Mouse (Mus musculus): ENCODE data around the gene Rrn3.
"Not testable (repeated sequence)": the region's sequence is repeated elsewhere in the genome, so short reads cannot be mapped to it uniquely, and the experiment has no call there.

Gene Rrn3

DNA sequence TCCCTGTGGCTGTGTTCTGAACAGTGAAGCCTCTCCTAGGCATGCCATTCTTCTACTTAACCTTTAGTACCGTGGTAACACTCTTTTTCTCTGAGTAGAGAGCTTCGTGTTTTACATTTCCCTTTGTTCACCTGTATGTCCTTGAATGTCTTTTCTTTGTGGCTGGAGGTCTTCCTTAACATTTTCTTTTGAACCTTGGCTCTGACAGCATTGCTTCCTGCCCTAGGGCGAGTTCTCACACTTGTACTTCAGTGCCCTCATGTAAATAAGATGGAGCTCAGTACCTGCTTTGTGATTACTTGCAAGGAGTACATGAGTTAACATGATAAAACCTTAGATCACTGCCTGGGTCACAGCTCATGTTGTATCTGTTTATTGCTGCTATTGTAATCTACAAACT is 5.4 kb downstream of the Rrn3 start:
- DNase-seq (ENCODE audit: low spot score in 2 of 2): no peak

DNA sequence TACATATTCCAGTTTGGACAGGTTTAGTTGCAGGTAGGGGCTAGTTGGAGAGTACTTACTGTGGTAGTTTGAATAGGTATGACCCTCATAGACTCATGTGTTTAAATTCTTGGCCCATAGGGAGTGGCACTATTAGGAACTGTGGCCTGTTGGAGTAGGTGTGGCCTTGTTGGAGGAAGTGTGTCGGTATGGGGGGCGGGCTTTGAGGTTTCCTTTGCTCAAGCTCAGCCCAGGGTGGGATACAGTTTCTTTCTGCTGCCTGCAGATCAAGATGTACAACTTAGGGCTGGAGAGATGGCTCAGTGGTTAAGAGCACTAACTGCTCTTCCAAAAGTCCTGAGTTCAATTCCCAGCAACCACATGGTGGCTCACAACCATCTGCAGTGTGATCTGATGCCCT is 12.9 kb downstream of the Rrn3 start:
- DNase-seq (ENCODE audit: low spot score in 2 of 2): not testable (repeated sequence)

DNA sequence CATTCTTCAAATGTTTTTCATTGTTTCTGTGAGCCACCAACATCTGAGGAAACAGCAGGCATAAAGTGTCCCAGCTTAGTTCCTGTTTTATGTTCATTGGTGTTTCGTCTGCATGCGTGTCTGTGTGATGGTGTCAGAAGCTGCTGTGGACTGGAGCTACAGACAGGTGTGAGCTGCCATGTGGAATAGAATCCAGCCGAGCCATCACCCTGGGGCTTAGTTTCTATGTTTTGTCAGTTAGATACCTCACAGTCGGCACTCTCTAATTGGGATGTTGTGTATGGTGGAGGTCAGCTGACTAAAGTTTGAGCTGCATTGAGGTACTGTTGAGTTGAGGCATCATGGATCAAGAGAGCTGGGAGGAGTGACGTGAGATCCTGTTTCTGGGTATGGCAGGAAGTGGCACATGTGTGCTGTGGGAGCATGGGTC is 16.3 kb downstream of the Rrn3 start:
- no peak for DNase-seq (ENCODE audit: low spot score in 2 of 2)

DNA sequence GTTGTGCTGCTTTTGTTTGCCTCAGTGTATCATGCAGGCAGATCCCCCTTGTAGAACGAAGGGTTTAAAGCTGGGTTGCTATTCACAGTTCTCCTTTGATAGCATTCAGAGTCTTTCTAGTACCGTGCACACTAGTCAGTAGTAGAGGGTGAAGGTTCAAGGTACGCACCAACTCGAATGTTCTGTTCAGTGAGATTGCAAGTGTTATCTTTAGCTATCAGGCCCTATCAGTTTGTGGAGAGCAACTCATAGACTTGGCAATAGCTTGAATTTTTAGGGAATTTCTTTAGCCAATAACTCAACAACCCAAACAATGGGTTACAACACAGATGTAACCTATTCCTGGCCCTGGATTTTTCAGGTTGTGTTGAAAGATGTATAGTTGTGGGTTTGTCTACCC is 20.7 kb downstream of the Rrn3 start:
- no peak for DNase-seq (ENCODE audit: low spot score in 2 of 2)

DNA sequence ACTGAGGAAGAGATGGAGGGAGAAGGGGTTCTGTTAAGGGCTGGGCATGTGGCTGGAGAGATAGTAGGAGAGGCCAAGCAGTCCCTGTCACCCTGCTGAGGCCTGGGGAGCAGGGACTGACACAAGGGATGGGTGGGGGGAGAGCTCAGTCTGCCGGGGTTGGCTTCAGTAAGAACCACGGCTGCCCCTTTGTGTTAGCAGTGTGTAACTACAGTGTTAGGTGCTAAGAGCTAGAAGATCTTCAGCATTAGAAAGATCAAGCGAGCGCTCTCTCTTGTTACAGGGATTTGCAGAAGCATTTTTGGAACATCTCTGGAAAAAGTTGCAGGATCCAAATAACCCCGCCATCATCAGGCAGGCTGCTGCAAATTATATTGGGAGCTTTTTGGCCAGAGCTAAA is 24.2 kb downstream of the Rrn3 start:
- DNase-seq (ENCODE audit: low spot score in 2 of 2): no peak

DNA sequence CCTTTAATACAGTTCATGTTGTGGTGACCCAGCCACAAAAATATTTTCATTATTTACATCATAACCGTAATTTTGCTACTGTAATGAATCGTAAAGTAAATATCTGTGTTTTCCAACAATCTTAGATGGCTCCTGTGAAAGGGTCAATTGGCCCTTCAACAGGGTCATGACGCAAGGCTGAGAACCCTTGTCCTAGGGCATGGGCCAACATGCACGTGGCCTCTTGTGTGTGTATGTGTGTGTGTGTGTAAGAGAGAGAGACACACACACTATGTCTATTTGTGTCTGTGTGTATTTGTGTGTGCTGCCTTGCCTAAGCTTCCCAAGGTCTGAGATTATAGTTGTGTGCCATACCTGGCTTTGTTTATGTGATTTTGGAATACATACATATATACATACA is 27.1 kb downstream of the Rrn3 start:
- no peak for DNase-seq (ENCODE audit: low spot score in 2 of 2)

DNA sequence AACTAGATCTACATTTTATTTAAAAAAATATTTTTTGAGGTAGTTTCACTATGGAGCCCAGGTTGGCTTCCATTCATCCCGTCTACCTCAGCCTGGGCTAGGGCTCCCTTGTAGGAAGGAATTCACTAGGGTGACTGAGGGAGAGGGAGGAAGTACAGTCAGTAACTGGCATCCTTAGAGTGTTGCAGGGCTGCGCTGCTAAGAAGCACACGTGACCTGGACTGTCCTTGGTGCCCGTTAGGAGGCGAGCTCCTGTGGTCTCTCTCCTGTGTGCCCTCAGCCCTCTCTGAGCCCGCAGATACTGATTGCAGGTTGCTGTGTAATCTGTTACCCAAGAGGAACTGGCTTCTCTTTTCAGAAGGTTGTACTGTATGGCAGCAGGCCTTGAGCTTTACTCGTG is 27.9 kb downstream of the Rrn3 start:
- DNase-seq (ENCODE audit: low spot score in 2 of 2): no peak

DNA sequence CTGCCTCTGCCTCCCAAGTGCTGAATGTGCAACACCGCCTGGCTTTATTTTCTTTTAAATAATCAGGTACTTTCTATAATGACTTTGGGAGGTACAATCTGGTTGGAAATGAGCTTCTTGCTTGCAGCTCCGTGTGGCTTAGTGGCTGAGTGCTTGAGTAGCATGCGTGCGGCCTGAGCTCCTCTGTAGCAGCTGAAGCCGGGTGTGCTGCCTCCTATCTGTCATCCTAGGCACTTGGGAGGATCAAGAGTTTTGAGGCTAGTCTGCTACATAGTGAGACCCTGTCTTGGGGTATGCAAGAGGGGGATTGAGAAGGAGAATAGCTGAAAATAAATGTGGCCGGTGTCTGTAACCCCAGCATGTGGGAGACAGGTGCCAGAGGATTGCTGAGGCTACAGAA is 31.6 kb downstream of the Rrn3 start:
- DNase-seq (ENCODE audit: low spot score in 2 of 2): no peak

DNA sequence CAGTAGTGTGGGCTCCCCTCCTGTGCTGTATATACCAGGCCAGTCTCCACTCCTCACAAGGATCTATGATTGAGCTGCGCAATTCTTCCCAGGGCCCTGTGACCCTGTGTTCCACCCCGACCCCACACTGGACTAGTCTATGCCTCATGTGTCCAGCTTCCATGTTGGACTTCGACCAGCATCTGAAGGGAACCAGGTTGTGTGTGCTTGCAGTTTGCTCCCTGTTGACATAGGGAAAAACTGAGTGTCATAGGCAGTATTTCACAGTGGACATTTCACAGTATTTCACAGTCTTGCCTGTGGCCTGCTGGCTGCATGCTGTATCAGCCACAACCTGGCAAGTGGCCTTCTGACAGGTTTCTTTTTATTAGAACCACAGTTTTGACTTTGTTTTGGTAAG is 32.7 kb downstream of the Rrn3 start:
- no peak for DNase-seq (ENCODE audit: low spot score in 2 of 2)

DNA sequence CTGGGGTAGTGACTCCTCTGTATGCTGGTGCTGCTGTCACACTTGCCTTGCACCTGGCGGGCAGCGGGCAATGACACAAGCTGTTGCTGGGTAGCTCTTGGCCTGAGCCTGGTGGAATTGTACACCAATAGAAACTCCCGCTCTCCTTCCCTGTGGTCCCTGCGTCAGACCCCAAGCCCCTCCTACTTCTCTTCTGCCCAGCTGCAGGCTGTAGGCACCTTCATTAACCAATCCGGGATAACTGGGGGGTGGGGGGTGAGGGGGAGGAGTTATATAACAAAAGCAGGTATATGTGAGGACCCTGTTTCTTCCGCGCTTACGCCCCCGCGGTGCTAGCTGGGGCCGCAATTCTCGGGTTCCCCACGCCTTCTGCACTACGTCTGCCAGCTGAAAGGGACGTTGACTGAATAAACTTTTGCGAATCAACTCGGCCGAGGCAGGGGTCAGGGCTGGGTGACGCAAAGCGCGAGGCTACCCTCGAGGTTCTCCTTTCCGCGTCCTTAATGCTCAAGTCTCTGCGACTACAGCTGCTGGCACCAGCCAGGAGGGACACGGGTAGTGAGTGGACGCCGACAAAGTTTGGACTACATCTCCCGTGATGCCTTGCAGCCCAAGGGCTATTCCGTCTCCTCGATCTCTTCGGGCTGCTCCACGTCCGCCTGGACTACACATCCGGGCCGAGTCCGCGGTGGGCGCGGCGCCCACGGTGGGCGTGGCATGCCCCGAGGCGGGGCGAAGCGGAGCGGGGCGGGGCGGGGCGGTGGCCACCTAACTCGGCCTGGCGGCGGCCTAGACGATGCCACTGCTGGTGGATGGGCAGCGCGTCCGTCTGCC is 38.3 kb downstream of the Rrn3 start, which contains the start of gene Ntan1:
Gene Ntan1 (plus strand): TSS at position 286 of the 834 bp plus-strand sequence.
- DNase-seq (ENCODE audit: low spot score in 2 of 2): peak; percentile 90 to 98

DNA sequence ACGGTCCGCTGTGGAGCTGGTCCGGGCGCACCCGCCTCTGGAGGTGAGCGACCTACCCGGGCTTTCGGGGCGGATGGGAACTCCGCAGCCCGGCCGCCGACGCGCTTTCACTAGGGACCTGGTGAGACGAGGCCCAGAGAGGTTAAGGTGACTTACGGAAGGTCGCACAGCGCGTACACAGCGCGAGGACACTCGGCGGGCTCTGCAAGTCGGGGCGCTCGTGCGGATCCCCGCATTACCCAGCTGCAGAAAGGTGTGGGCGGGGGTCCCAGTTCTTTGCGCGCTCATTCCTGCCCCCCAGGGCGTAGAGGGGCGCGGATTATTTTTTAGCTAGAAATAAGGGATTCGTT is 38.9 kb downstream of the Rrn3 start:
- peak in 1 of 2 experiments; percentile 23 for DNase-seq (ENCODE audit: low spot score in 2 of 2)

DNA sequence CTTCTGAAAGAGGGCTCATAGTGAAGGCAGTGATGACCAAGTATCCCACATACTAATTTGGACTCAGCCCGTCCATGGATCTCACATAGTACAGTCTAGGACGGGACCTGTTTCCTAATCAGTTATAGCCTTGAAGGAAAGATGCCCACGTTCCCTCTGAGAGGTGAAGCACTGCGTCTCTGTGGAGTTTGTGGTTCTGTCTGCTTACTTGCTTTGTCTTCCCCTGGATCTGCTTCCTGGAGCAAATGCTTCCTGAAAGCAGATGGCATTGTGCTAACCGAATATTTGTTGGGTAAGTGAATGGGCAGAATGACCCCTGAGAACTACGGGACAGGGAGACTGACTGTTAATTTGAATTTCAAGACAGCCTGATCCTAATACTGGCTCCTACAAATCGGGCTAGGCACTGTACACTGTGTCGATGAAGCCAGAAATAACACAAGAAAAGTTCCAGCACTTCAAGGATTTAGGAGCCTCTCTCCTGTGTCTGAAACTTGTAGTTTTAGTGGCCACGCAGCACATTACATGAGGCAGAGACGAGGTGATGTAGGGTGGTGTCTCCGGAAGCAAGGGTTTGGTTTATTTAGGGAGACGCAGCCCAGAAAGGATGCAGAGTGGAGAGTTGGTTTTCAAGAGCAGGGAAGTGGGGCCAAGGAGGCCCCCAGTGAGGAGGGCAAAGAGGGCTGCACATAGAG is 39.4 kb downstream of the Rrn3 start:
- DNase-seq (ENCODE audit: low spot score in 2 of 2): no peak

DNA sequence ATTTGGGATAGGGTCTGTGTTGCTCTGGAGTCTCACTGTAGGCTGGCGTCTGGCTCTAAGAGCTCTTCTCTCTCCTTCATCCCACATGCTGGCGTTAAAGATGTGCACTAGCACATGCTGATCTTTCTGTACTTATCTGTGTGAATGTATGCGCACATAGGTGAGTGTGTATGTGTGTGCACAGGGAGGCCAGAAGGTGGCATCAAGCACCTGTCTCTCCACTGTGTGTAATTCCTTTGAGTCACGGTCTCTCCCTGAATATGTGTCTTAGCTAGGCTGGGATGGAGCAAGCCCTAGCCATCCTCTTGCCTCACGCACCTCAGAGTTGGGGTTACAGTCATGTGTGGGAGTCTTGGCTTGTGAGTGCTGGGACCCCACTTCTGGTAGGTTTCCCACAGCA is 40.3 kb downstream of the Rrn3 start:
- DNase-seq (ENCODE audit: low spot score in 2 of 2): no peak

DNA sequence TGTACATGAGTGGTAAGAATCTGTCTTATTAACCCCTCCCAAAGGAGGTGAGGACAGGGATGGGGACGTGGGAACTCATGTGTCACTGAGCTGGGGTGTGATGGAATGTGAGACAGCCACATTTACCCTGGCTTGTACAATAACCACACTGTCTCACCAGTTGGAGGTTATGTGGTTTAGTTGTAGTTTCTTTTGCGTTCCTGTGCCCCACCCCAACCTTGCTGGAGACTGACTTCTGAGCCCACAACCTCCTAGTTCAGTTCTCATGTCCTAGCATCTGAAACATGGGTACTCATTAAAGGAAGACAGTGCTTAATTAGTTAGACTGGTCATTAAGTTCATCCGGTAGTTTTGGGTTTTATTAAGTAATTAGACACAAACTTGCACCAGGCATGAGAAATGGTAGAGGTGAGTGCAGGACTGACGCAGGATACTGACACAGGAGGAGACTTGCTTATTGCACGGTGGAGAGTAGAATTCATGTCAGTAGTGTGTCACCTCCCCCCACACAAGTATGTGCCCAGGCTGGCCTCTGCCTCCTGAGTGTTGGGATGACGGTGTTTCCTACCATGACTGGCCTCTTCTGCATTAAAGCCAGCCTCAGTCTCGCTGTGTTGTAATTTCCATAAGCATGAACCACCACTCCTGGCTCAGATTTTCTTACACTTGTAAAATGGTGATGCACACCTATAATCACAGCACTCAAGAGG is 45.4 kb downstream of the Rrn3 start:
- no peak for DNase-seq (ENCODE audit: low spot score in 2 of 2)

DNA sequence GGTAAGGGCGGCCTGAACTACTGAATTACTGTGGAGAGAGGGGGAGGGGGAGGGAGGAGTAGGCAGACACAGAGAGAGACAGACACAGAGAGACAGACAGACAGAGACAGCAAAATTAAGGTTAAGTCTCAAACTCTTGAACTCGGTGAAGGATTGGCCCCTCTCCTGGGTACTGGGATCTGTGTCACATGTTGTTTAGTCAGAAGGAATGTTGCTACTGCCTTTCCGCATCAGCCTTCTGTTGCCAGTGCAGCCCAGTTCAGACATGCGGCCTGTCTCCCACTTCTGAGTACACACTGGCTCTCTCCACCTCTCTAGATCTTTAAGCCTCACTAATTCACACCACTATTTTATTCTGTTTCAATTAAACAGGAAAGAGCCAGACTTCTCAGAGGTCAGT is 46.0 kb downstream of the Rrn3 start:
- DNase-seq (ENCODE audit: low spot score in 2 of 2): no peak

DNA sequence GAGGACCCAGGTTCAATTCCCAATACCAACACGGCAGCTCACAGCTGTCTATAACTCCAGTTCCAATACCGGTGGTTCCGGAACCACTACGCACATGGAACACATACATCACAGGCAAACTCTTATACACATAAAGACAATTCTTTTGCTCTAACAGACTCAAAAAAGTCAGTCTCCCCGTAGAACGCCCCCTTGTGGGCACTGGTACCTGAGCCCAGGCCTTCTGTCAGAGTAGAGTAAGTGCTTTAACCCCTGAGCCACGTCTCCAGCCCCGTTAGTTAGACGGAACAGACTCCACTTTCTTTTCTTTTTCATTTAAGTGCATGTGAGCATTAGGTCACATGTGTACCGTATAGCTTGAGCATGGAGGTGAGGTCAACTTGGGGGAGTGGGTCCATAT is 49.9 kb downstream of the Rrn3 start:
- no peak for DNase-seq (ENCODE audit: low spot score in 2 of 2)

DNA sequence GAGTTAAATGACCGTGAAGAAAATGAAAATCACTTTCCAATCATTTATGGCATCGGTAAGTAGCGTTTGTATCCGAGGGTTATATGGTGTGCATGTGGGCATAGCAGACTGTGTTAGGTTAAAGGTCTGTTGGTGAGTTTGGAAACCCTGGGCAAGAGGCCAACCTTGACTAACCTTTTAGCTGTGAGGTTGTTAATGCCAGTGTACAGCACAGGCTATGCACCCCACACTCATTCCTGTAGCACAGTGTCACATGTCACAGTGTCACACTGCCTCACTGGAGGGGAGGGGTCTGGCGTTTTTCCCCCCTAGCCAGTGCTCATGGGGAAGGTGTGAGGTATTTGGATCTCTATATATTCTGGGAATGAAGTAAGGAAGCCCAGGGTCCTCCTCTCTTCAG is 51.1 kb downstream of the Rrn3 start:
- DNase-seq (ENCODE audit: low spot score in 2 of 2): no peak

DNA sequence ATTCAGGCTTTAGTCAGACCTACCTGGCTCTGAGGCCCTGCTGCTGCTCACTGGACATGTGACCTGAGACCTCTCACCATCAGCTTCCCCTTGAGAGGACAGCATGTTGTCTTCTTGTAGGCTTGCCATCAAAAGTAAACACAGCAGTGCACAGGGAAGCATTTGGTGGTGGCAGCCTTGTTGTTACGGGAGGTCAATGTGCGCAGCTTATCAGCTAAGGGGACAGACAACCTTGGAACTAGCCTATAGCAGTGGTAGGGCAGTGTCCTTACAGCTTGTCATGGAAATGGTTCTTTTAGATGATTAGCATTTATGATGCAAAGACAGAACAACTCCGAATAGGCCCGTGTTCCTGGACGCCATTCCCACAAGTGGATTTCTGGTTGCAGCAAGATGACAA is 53.9 kb downstream of the Rrn3 start:
- no peak for DNase-seq (ENCODE audit: low spot score in 2 of 2)

DNA sequence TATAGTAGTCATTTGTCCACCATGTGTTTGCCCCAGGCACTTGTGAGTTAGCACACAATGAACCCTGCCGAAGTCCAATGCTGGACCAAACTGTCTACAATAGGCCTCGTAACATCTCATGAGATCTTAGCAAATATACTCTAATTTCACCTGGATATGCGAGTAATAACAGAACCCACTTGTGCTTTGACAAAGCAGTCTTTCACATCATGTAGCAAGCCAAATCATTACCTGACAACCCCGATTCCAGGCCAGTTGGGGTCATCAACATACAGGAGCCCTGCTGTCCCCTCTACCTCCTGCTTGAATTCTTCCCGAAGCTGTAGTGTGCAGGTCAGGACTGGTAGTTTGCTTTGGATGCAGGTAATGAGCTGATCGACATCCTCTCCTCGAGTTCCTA is 59.5 kb downstream of the Rrn3 start:
- DNase-seq (ENCODE audit: low spot score in 2 of 2): no peak

DNA sequence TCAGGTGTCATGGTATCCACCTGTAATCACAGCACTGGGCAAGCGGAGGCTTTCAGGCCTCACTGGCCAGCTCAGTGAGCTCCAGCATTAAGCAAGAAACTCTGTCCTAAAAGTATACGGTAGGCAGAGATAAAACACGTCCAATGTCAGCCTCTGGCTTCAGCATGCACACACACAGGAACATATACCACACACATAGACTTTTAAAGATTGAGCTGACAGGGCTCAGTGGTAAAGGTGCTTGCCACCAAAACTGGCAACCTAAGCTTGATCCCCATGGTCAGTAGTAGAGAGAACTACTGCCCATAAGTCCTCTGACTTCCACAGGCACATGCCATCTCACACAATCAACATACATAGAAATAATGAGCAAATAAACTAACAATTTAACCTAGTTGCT is 60.4 kb downstream of the Rrn3 start:
- no peak for DNase-seq (ENCODE audit: low spot score in 2 of 2)

DNA sequence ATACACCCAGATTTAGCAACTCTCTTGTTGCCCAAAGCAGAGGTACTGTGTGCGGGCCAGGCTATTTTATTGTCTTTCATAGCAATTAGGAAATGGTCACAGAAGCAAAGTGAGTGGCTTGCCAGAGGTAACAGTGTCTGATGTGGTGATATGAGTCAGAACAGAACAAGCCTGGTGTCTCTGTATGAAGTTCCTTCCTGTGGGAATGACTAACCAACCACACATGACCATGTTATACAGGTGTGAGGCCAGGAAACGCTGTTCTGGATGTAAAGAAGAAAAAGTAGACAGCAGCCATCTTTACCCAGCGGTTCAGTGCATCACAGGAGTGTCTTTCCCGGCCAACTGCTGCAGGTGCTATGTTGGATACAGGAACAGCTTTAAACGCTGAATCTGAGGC is 64.5 kb downstream of the Rrn3 start:
- DNase-seq (ENCODE audit: low spot score in 2 of 2): no peak

DNA sequence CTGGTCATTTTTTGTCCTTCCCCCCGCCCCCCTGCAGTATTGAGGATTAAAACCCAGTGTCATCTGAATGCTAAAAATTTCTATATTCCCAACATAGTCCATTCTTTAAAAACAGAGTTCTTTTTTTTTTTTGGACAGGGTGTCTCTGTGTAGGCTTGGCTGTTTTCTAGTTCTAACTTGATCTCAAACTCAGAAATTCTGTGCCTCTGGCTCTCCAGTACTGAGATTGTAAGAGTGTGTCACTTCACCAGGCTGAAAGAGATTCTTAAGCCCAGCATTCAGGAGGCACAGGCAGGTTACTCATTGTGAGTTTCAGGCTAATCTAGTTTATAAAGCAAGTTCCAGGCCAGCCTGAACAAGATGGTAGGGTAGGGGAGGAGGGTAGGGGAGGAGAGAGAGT is 66.2 kb downstream of the Rrn3 start:
- DNase-seq (ENCODE audit: low spot score in 2 of 2): no peak

DNA sequence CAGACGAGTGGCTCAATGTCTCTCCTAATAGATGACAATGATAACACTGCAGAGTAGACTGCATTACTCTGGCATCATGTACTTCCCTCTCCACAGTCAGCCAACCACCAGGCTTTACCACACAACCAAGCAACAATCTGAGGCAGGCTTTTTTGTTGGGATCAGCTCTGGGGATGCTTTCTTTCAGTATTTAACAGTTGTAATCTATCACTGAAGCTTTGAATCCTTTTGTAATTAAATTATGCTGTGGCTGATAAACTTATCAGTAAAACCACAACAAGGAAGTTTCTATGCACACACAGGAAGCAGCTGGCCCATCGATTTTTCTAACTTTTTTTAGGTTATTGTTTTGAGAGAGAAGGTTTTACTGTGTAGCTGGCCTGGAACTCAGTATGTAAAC is 67.8 kb downstream of the Rrn3 start:
- no peak for DNase-seq (ENCODE audit: low spot score in 2 of 2)

Data from cerebellum, postnatal 4 days (tissue).